Mouse (Mus musculus): ENCODE results near the gene Gfi1. TPM values are rescaled to one million over a fixed set of nuclear protein-coding genes. Genes with fewer than 3 reads are reported as not detected.

Gfi1 gene
- total and polyA plus RNA-seq, 2 experiments from 2014 or later, result 0.05 TPM; not detected in 1

DNA sequence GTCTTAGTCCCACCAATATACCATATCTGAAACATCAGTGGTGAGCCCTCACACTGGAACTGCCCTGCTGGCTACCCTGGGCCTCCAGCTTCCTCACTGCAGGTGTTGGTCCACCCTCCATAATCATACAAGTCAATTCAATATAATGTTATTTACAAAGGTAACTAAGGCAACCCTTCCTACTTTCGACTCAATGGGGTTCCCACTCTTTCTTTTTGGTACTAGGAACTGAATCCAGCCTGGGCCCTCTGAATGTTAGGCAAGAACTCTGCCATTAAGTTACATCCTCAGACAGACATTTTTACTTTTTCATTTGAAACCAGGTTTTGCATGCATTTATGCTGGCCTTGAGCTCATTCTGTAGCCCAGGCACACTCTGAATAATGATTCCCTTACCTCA lies 19.6 kb downstream of the Gfi1 start:
- H3K9ac ChIP-seq (replicated peaks; ENCODE audit: low read length, poor library complexity, severe bottlenecking), result no peak overlapping the region
- ATAC-seq (ENCODE audit: low FRiP score) (no peak), DNase-seq (ENCODE audit: low spot score) (no peak)
- 96% methylated on average over 1 of the region's 1 CpGs for WGBS
- H3K27me3 ChIP-seq (ENCODE audit: insufficient read depth, low read length), result no peaks in the 10 kb centered on the region
- H3K27ac ChIP-seq (ENCODE audit: low read depth, low read length), result no peak overlapping the region
- H3K4me1 ChIP-seq (ENCODE audit: insufficient read depth, low read length), result no peaks in the 10 kb centered on the region
- no peak for TF ChIP-seq CTCF (IDR thresholded peaks at IDR 0.05)
- no peak overlapping the region for H3K4me3 ChIP-seq (ENCODE audit: low read depth, low read length)
- no peaks in the 10 kb centered on the region for H3K36me3 ChIP-seq (ENCODE audit: insufficient read depth, low read length)
- no peaks in the 10 kb centered on the region for H3K9me3 ChIP-seq (ENCODE audit: low read length)
- H3K4me2 ChIP-seq (ENCODE audit: low read depth, low read length, poor library complexity, severe bottlenecking), result no peak overlapping the region

DNA sequence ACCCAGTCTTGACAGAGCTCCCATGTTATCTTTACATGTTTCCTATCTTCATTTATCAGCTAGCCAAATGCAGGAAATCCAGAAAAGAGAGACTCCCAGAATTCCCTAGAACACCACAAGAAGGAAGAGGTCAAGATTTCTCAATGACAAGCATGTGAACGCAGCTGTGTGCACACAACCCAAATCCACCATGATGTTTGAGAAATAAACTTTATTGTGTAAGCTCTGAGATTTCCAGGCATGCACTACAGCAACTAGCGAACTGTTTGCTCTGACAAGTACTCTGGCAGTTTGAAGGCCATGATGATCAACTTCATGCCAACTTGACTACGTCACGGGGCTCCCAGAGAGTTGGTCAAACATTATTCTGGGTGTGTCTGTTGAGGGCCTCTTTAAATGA lies 20.1 kb downstream of the Gfi1 start:
- 92% methylated on average over 4 of the region's 4 CpGs for WGBS
- DNase-seq (ENCODE audit: low spot score), result no peak

DNA sequence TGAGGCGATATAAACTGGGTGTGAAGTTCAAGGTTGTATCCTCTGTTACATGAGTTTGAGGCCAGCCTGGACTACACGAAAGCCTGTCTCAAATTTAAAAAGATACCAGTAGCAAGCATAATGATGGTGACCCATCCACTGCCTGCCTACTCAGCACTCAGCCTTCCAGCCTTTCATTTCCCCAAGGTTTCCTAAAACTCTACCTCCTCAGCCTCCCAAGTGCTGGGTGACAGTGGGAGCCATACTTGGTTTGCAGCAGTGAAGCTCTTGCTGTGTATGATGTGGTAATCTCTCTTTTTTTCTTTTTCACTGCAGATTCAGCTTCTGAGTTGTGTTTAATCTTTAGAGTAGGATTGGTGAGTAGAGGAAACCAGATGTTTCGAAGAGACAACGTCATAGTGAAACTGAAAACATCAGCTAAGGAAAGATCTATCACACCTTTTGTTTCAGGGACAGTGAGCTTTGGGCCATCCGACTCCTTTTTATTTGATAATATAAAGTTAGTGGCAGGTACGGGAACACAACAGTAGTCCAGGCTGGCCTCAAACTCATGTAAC lies 22.6 kb downstream of the Gfi1 start:
- H3K4me1 ChIP-seq (ENCODE audit: insufficient read depth, low read length), result no peaks in the 10 kb centered on the region
- no peak overlapping the region for H3K27ac ChIP-seq (ENCODE audit: low read depth, low read length)
- DNase-seq (ENCODE audit: low spot score) (no peak), ATAC-seq (ENCODE audit: low FRiP score) (no peak)
- WGBS, result 90% methylated on average over 6 of the region's 6 CpGs
- H3K4me2 ChIP-seq (ENCODE audit: low read depth, low read length, poor library complexity, severe bottlenecking), result no peak overlapping the region
- no peaks in the 10 kb centered on the region for H3K9me3 ChIP-seq (ENCODE audit: low read length)
- H3K9ac ChIP-seq (replicated peaks; ENCODE audit: low read length, poor library complexity, severe bottlenecking), result no peak overlapping the region
- TF ChIP-seq CTCF (IDR thresholded peaks at IDR 0.05), result no peak
- no peak overlapping the region for H3K4me3 ChIP-seq (ENCODE audit: low read depth, low read length)
- no peaks in the 10 kb centered on the region for H3K27me3 ChIP-seq (ENCODE audit: insufficient read depth, low read length)
- H3K36me3 ChIP-seq (ENCODE audit: insufficient read depth, low read length), result no peaks in the 10 kb centered on the region

More for the DNA sequence above, 20.1 kb downstream of the Gfi1 start:
- Histone ChIP-seq H3K9ac (replicated peaks; ENCODE audit: low read length, poor library complexity, severe bottlenecking) (no peak overlapping the region), H3K4me1 (ENCODE audit: insufficient read depth, low read length) (no peaks in the 10 kb centered on the region), H3K27ac (ENCODE audit: low read depth, low read length) (no peak overlapping the region), H3K4me3 (ENCODE audit: low read depth, low read length) (no peak overlapping the region), H3K4me2 (ENCODE audit: low read depth, low read length, poor library complexity, severe bottlenecking) (no peak overlapping the region), H3K36me3 (ENCODE audit: insufficient read depth, low read length) (no peaks in the 10 kb centered on the region), H3K27me3 (ENCODE audit: insufficient read depth, low read length) (no peaks in the 10 kb centered on the region), H3K9me3 (ENCODE audit: low read length) (no peaks in the 10 kb centered on the region)
- no peak for ATAC-seq (ENCODE audit: low FRiP score)
- TF ChIP-seq CTCF (IDR thresholded peaks at IDR 0.05), result no peak

DNA sequence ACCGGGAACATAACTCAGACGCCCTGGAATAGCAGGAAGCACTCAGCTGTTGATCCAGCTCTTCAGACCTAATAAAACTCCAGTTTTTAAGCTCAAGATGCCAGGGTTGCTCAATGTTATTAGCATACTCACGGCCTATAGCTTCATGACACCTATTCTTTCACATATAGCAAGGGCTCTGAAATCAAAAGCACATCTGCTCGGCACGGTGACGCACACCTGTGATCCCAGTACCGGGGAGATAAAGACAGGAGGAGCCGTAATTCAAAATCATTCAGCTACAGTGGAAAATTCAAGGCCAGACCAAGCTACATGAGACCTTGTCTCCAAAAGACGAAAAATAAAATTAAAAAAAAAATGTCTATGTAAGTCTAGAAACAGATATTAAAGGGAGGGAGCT lies 24.2 kb downstream of the Gfi1 start:
- DNase-seq (ENCODE audit: low spot score), result no peak

DNA sequence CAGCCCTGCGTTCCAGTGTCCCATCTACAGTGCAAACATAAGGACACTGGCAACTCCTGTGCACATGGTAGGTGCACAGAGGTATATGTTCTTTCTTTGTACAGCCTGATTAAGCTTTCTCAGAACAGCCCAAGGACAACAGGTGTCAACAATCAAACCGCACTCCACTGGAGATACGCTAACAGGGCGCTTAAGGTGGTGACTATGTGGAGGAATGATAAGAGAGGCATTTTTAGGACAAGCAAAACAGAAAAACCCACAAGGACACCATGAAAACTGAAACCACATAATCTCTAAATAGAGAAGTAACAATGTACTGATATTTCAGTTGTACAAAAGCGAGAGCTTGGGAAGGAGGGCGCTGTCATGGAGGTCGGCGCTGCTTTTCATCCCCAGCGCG lies 25.0 kb downstream of the Gfi1 start:
- Histone ChIP-seq H3K9me3 (ENCODE audit: low read length) (no peaks in the 10 kb centered on the region), H3K36me3 (ENCODE audit: insufficient read depth, low read length) (no peaks in the 10 kb centered on the region), H3K27ac (ENCODE audit: low read depth, low read length) (no peak overlapping the region), H3K4me3 (ENCODE audit: low read depth, low read length) (no peak overlapping the region), H3K9ac (replicated peaks; ENCODE audit: low read length, poor library complexity, severe bottlenecking) (no peak overlapping the region), H3K4me1 (ENCODE audit: insufficient read depth, low read length) (no peaks in the 10 kb centered on the region), H3K4me2 (ENCODE audit: low read depth, low read length, poor library complexity, severe bottlenecking) (no peak overlapping the region), H3K27me3 (ENCODE audit: insufficient read depth, low read length) (no peaks in the 10 kb centered on the region)
- ATAC-seq (ENCODE audit: low FRiP score) (no peak), DNase-seq (ENCODE audit: low spot score) (no peak)
- WGBS, result 93% methylated on average over 10 of the region's 10 CpGs
- no peak for TF ChIP-seq CTCF (IDR thresholded peaks at IDR 0.05)

More for the DNA sequence above, 24.2 kb downstream of the Gfi1 start:
- Histone ChIP-seq H3K4me3 (ENCODE audit: low read depth, low read length) (no peak overlapping the region), H3K9me3 (ENCODE audit: low read length) (no peaks in the 10 kb centered on the region), H3K4me2 (ENCODE audit: low read depth, low read length, poor library complexity, severe bottlenecking) (no peak overlapping the region), H3K27me3 (ENCODE audit: insufficient read depth, low read length) (no peaks in the 10 kb centered on the region), H3K4me1 (ENCODE audit: insufficient read depth, low read length) (no peaks in the 10 kb centered on the region), H3K9ac (replicated peaks; ENCODE audit: low read length, poor library complexity, severe bottlenecking) (no peak overlapping the region), H3K36me3 (ENCODE audit: insufficient read depth, low read length) (no peaks in the 10 kb centered on the region), H3K27ac (ENCODE audit: low read depth, low read length) (no peak overlapping the region)
- TF ChIP-seq CTCF (IDR thresholded peaks at IDR 0.05), result no peak
- no peak for ATAC-seq (ENCODE audit: low FRiP score)
- 82% methylated on average over 9 of the region's 9 CpGs for WGBS

DNA sequence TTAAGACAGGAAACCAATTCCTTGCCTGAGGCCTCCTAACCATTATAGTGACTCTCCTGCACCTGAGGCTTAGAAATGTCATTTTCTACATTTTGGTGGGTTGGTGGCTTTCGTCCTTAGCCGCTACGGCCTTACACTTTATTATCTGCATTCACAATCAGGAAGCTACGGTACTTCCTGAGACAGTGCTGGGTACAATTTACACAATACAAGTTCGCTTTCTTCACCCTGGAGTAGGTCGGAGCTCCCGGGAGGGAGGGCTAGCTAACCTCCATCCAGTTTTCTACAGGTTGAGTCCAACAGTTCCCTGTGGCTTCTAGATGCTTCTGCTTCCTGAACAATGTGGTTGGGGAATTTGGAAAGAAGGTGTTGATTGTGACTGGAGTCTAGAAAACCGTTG lies 26.9 kb downstream of the Gfi1 start:
- H3K4me2 ChIP-seq (ENCODE audit: low read depth, low read length, poor library complexity, severe bottlenecking), result no peak overlapping the region
- H3K27ac ChIP-seq (ENCODE audit: low read depth, low read length), result no peak overlapping the region
- H3K36me3 ChIP-seq (ENCODE audit: insufficient read depth, low read length), result no peaks in the 10 kb centered on the region
- H3K27me3 ChIP-seq (ENCODE audit: insufficient read depth, low read length), result no peaks in the 10 kb centered on the region
- 79% methylated on average over 8 of the region's 8 CpGs for WGBS
- ATAC-seq (ENCODE audit: low FRiP score) (no peak), DNase-seq (ENCODE audit: low spot score) (no peak)
- no peaks in the 10 kb centered on the region for H3K9me3 ChIP-seq (ENCODE audit: low read length)
- no peak for TF ChIP-seq CTCF (IDR thresholded peaks at IDR 0.05)
- H3K9ac ChIP-seq (replicated peaks; ENCODE audit: low read length, poor library complexity, severe bottlenecking), result no peak overlapping the region
- no peak overlapping the region for H3K4me3 ChIP-seq (ENCODE audit: low read depth, low read length)
- H3K4me1 ChIP-seq (ENCODE audit: insufficient read depth, low read length), result no peaks in the 10 kb centered on the region

Data from midbrain, postnatal 0 days (tissue).